Mouse (Mus musculus) midbrain, postnatal 0 days (tissue): ENCODE measurements at regions not wholly inside any gene's neighbourhood (a gene's known extent, or its start where the extent isn't known, plus 50 kb on each side); places are given as distances from the start of the nearest gene placed in this dataset.
A peak's percentile ranks its signal among the peaks of the same experiment; 100 is the strongest.

Experiments used
- ATAC-seq: fragments of 200-750 bp; cut with Nextera tagmentation; 2 replicates; pipeline ENCODE4 v1.8.0; 2017; ENCODE audit warnings: moderate number of reproducible peaks, mild to moderate bottlenecking, moderate TSS enrichment, moderate library complexity; ENCODE audit not compliant: low FRiP score
- DNase-seq: peaks from one replicate; pipeline ENCODE4 v3.0.0-alpha.2; 2015; ENCODE audit warnings: low spot score
- H3K27ac ChIP-seq: fragments of 300-500 bp; sonication (generic); 2 replicates; pipeline ENCODE4 v1.5.1; 2014; ENCODE audit warnings: low read depth, mild to moderate bottlenecking, low read length, mixed read lengths
- H3K27me3 ChIP-seq: fragments of 300-500 bp; sonication (generic); 2 replicates; pipeline ENCODE4 v1.6.1; 2014; ENCODE audit warnings: low read length, control low read depth, mixed read lengths; ENCODE audit not compliant: insufficient read depth
- H3K36me3 ChIP-seq: fragments of 300-500 bp; sonication (generic); 2 replicates; pipeline ENCODE4 v1.6.1; 2014; ENCODE audit warnings: low read length, control low read depth, mixed read lengths; ENCODE audit not compliant: insufficient read depth
- H3K4me1 ChIP-seq: fragments of 300-500 bp; sonication (generic); 2 replicates; pipeline ENCODE4 v1.6.1; 2014; ENCODE audit warnings: mild to moderate bottlenecking, control low read depth, antibody characterized with exemption, low read length, mixed read lengths; ENCODE audit not compliant: insufficient read depth
- H3K4me2 ChIP-seq: fragments of 300-500 bp; sonication (generic); 2 replicates; pipeline ENCODE4 v1.6.1; 2014; ENCODE audit warnings: low read depth, mild to moderate bottlenecking, low read length, mixed read lengths; ENCODE audit not compliant: poor library complexity, severe bottlenecking
- H3K4me3 ChIP-seq: fragments of 300-500 bp; sonication (generic); 2 replicates; pipeline ENCODE4 v1.5.1; 2014; ENCODE audit warnings: low read depth, mild to moderate bottlenecking, low read length, moderate library complexity
- H3K9ac ChIP-seq: fragments of 300-500 bp; sonication (generic); replicated peaks from 2 replicates; pipeline ENCODE4 v1.6.1; 2014; ENCODE audit warnings: mild to moderate bottlenecking, low read length, moderate library complexity, mixed read lengths; ENCODE audit not compliant: poor library complexity, severe bottlenecking
- H3K9me3 ChIP-seq: fragments of 300-500 bp; sonication (generic); 2 replicates; pipeline ENCODE4 v1.6.1; 2016; ENCODE audit warnings: low read length, control low read depth
- CTCF ChIP-seq: IDR thresholded peaks from 2 replicates; pipeline ENCODE4 v1.5.1; 2016; ENCODE audit warnings: antibody characterized with exemption, mild to moderate bottlenecking
- WGBS: fragments of 180-500 bp; shearing (Covaris S2); extraction: QIAGEN DNeasy Blood & Tissue Kit; methylation state at CpG from one replicate; pipeline ENCODE4 v1.1.7; 2014; 5-methylcytosine and 5-hydroxymethylcytosine counted together

- no peaks in the 10 kb centered on the region for H3K27me3 ChIP-seq
- H3K9ac ChIP-seq: no peak overlapping the region
- no peaks in the 10 kb centered on the region for H3K4me1 ChIP-seq
- ATAC-seq (no peak), DNase-seq (no peak)
- no peak overlapping the region for H3K27ac ChIP-seq
- no peak overlapping the region for H3K4me3 ChIP-seq
- H3K36me3 ChIP-seq: no peaks in the 10 kb centered on the region
- no peak overlapping the region for H3K4me2 ChIP-seq
- H3K9me3 ChIP-seq: no peaks in the 10 kb centered on the region
- TF ChIP-seq CTCF: no peak
- WGBS: 44% methylated on average over 6 of the region's 6 CpGs
Observed at GRCm38 (mm10) chr16:18683556-18683955, 53.8 kb upstream of the Sept5 start.

GRCm38 (mm10) chr16:18686044-18686761 is 56.4 kb upstream of the Sept5 start:
- H3K36me3 ChIP-seq: no peaks in the 10 kb centered on the region
- H3K9me3 ChIP-seq: no peaks in the 10 kb centered on the region
- DNase-seq (no peak), ATAC-seq (no peak)
- H3K4me1 ChIP-seq: no peaks in the 10 kb centered on the region
- H3K27me3 ChIP-seq: no peaks in the 10 kb centered on the region
- no peak overlapping the region for H3K4me2 ChIP-seq
- no peak overlapping the region for H3K27ac ChIP-seq
- 9% methylated on average over 6 of the region's 6 CpGs for WGBS
- H3K9ac ChIP-seq: no peak overlapping the region
- no peak for TF ChIP-seq CTCF
- no peak overlapping the region for H3K4me3 ChIP-seq

GRCm38 (mm10) chr16:18686916-18687315 is 57.2 kb upstream of the Sept5 start:
- ATAC-seq (peak; percentile 88), DNase-seq (peak; percentile 86)
- Histone ChIP-seq H3K4me1 (no peaks in the 10 kb centered on the region), H3K4me2 (peak overlapping the region; percentile 35), H3K4me3 (peak overlapping the region; percentile 8), H3K27ac (no peak overlapping the region), H3K9ac (no peak overlapping the region), H3K9me3 (no peaks in the 10 kb centered on the region), H3K36me3 (no peaks in the 10 kb centered on the region), H3K27me3 (no peaks in the 10 kb centered on the region)
- no peak for TF ChIP-seq CTCF
- 2% methylated on average over 16 of the region's 17 CpGs for WGBS

GRCm38 (mm10) chr16:18687367-18687766 is 57.6 kb upstream of the Sept5 start:
- Histone ChIP-seq H3K36me3 (no peaks in the 10 kb centered on the region), H3K4me1 (no peaks in the 10 kb centered on the region), H3K4me3 (peak overlapping the region; percentile 8), H3K27me3 (no peaks in the 10 kb centered on the region), H3K9me3 (no peaks in the 10 kb centered on the region), H3K27ac (no peak overlapping the region), H3K4me2 (peak overlapping the region; percentile 35), H3K9ac (no peak overlapping the region)
- 4% methylated on average over 8 of the region's 8 CpGs for WGBS
- peak; percentile 72 for TF ChIP-seq CTCF
- peak; percentile 73 for DNase-seq
- peak; percentile 60 for ATAC-seq

GRCm38 (mm10) chr16:18695596-18695995 is 65.8 kb upstream of the Sept5 start:
- H3K9ac ChIP-seq: no peak overlapping the region
- ATAC-seq (no peak), DNase-seq (no peak)
- H3K36me3 ChIP-seq: no peaks in the 10 kb centered on the region
- H3K27me3 ChIP-seq: no peaks in the 10 kb centered on the region
- H3K4me2 ChIP-seq: no peak overlapping the region
- H3K27ac ChIP-seq: no peak overlapping the region
- H3K4me1 ChIP-seq: no peaks in the 10 kb centered on the region
- no peak overlapping the region for H3K4me3 ChIP-seq
- WGBS: 69% methylated on average over 5 of the region's 5 CpGs
- no peaks in the 10 kb centered on the region for H3K9me3 ChIP-seq
- TF ChIP-seq CTCF: no peak

GRCm38 (mm10) chr16:18696074-18696819 is 66.5 kb upstream of the Sept5 start:
- no peak overlapping the region for H3K9ac ChIP-seq
- no peaks in the 10 kb centered on the region for H3K27me3 ChIP-seq
- DNase-seq (peak; percentile 70), ATAC-seq (peak; percentile 75)
- H3K4me2 ChIP-seq: no peak overlapping the region
- 11% methylated on average over 20 of the region's 20 CpGs for WGBS
- H3K4me3 ChIP-seq: no peak overlapping the region
- H3K4me1 ChIP-seq: no peaks in the 10 kb centered on the region
- no peaks in the 10 kb centered on the region for H3K9me3 ChIP-seq
- TF ChIP-seq CTCF: peak; percentile 81
- no peaks in the 10 kb centered on the region for H3K36me3 ChIP-seq
- H3K27ac ChIP-seq: no peak overlapping the region
